Mouse (Mus musculus) heart, embryonic 12.5 days (tissue): ENCODE data around the gene Myo1c. TPM values are rescaled to one million over a fixed set of nuclear protein-coding genes. Genes with fewer than 3 reads are reported as not detected.

Experiments used
- polyA plus RNA-seq: library from polyadenylated mRNA; unstranded; fragments of >200 nt; fragmentation: Nextera tagmentation; extraction: Ambion mirVana; gene quantifications from 2 replicates; pipeline ENCODE4 v1.2.1, GENCODE M21; 2016

Gene Myo1c
- polyA plus RNA-seq, 1 experiment from 2014 or later = 72.3 TPM

Other genes with a start within 250 kb of the Myo1c start
- gene Serpinf1, start 227.8 kb upstream of the Myo1c start, polyA plus RNA-seq = 39.6 and 39.7 TPM in 2 replicates
- 0.86 and 6.4 TPM in 2 replicates for gene Serpinf2, start 210.9 kb upstream of the Myo1c start, polyA plus RNA-seq
- gene Wdr81, start 195.8 kb upstream of the Myo1c start, polyA plus RNA-seq = 5.6 and 5.7 TPM in 2 replicates
- gene Tlcd2, start 188.8 kb upstream of the Myo1c start, polyA plus RNA-seq = 12.7 and 13.1 TPM in 2 replicates
- gene Prpf8, start 163.7 kb upstream of the Myo1c start, polyA plus RNA-seq = 41.3 and 42.7 TPM in 2 replicates
- gene Rilp, start 140.4 kb upstream of the Myo1c start, polyA plus RNA-seq = 1.4 and 2.3 TPM in 2 replicates
- 12.3 and 13.8 TPM in 2 replicates for gene Scarf1, start 137.0 kb upstream of the Myo1c start, polyA plus RNA-seq
- 4.1 and 4.3 TPM in 2 replicates for gene Slc43a2, start 118.8 kb upstream of the Myo1c start, polyA plus RNA-seq
- gene Pitpna, start 62.4 kb upstream of the Myo1c start, polyA plus RNA-seq = 75.3 and 80.1 TPM in 2 replicates
- 17.3 and 17.5 TPM in 2 replicates for gene Inpp5k, start 19.5 kb upstream of the Myo1c start, polyA plus RNA-seq
- gene Crk, start 28.8 kb downstream of the Myo1c start, polyA plus RNA-seq = 110 and 111 TPM in 2 replicates
- 842 and 863 TPM in 2 replicates for gene Ywhae, start 82.4 kb downstream of the Myo1c start, polyA plus RNA-seq
- gene Doc2b, start 145.5 kb downstream of the Myo1c start, polyA plus RNA-seq = 0.08 and 0.15 TPM in 2 replicates